16 mouse cellular contexts compared by ENCODE assay signal in the genomic region with DNA sequence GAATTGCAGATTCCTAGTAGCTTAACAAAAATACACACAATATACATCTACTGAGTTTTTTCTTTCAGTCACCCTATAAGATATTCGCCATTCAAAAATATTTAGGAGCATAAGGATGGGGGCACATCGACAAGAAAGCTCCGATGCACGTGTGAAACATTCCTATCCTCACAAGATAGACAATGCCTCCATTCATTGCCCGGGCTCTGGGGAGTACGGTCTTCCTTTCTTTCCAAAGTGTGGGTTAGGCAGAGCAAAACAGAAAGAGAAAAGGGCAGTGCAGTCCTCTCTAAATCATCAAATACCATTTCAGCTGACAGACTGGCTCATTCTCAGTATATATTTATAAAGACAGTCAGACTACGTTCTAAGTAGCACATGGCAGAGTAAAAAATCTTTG.
"Had no signal": no experiment of that assay in that cellular context is flagged by ENCODE, and none has a peak within 500 bp of the region (broad histone marks: within the 10 kb centered on the region; RNA-seq: fewer than 3 reads in every experiment).

No protein-coding gene starts in this region.

- H3K9ac ChIP-seq: limb, embryonic 12.5 days; liver, embryonic 14.5 days; midbrain, embryonic 15.5 days; neural tube, embryonic 13.5 days had no signal

- H3K4me2 ChIP-seq: limb, embryonic 12.5 days; midbrain, embryonic 15.5 days; neural tube, embryonic 13.5 days had no signal

- H3K36me3 ChIP-seq: limb, embryonic 12.5 days; midbrain, embryonic 15.5 days; neural tube, embryonic 13.5 days had no signal

- H3K27ac ChIP-seq: left cerebral cortex, adult 2 months; limb, embryonic 12.5 days; liver, embryonic 14.5 days; midbrain, embryonic 15.5 days; neural tube, embryonic 13.5 days had no signal

- H3K9me3 ChIP-seq: limb, embryonic 12.5 days; midbrain, embryonic 15.5 days; neural tube, embryonic 13.5 days had no signal

- DNase-seq: kidney, adult 8-10 months; kidney, postnatal 25 days; liver; lung, adult 2 months; lung, postnatal 36 days; right cerebral cortex, postnatal 4 days; spleen, adult 18-20 months; thymus, adult 18-20 months; thymus, postnatal 14 days had no signal

- H3K4me3 ChIP-seq: left cerebral cortex, adult 2 months; limb, embryonic 12.5 days; midbrain, embryonic 15.5 days; neural tube, embryonic 13.5 days had no signal

- ATAC-seq: intestine, postnatal 0 days; lung, postnatal 0 days; midbrain, embryonic 15.5 days had no signal

- H3K27me3 ChIP-seq: limb, embryonic 12.5 days; midbrain, embryonic 15.5 days; neural tube, embryonic 13.5 days had no signal
